Mouse (Mus musculus): ENCODE data around the gene Gsdma2. TPM values are rescaled to one million over a fixed set of nuclear protein-coding genes. Genes with fewer than 3 reads are reported as not detected.
"Not testable (repeated sequence)": the region's sequence is repeated elsewhere in the genome, so short reads cannot be mapped to it uniquely, and the experiment has no call there.

Gene Gsdma2
- polyA plus RNA-seq (2014; fragmentation: Nextera tagmentation; extraction: Ambion mirVana): not detected in 2 replicates

GRCm38 (mm10) chr11:98646459-98646858, at the start of gene Gsdma2:
Gsdma2 (plus strand) TSS chr11:98646759.
- Histone ChIP-seq H3K9ac (replicated peaks; ENCODE audit: low read depth, low read length) (no peak within 1 kb of the TSS), H3K36me3 (ENCODE audit: control insufficient read depth, insufficient read depth, low read length) (no peaks in the 10 kb centered on the region), H3K4me2 (ENCODE audit: low read depth, low read length) (no peak within 1 kb of the TSS), H3K4me1 (ENCODE audit: control insufficient read depth, insufficient read depth, low read length) (no peaks in the 10 kb centered on the region), H3K27me3 (ENCODE audit: control insufficient read depth, insufficient read depth, low read length) (no peaks in the 10 kb centered on the region), H3K4me3 (ENCODE audit: low read depth, low read length) (no peak within 1 kb of the TSS), H3K9me3 (ENCODE audit: control insufficient read depth, low read length) (no peaks in the 10 kb centered on the region), H3K27ac (ENCODE audit: low read depth, low read length) (no peak within 1 kb of the TSS)
- 55% methylated on average over 2 of the region's 2 CpGs for WGBS
- ATAC-seq (ENCODE audit: low read depth): no peak

GRCm38 (mm10) chr11:98597363-98597762, 49.2 kb upstream of the Gsdma2 start:
- no peaks in the 10 kb centered on the region for H3K4me1 ChIP-seq (ENCODE audit: control insufficient read depth, insufficient read depth, low read length)

GRCm38 (mm10) chr11:98597991-98598390, 48.6 kb upstream of the Gsdma2 start, which contains the start of gene Lrrc3c:
Lrrc3c (plus strand) TSS chr11:98598291.
- Histone ChIP-seq H3K4me2 (ENCODE audit: low read depth, low read length) (no peak within 1 kb of the TSS), H3K9ac (replicated peaks; ENCODE audit: low read depth, low read length) (0 out of 2 replicates have a peak within 1 kb of the TSS, but pooled peaks have one; percentile 0), H3K4me1 (ENCODE audit: control insufficient read depth, insufficient read depth, low read length) (no peaks in the 10 kb centered on the region), H3K4me3 (ENCODE audit: low read depth, low read length) (no peak within 1 kb of the TSS), H3K36me3 (ENCODE audit: control insufficient read depth, insufficient read depth, low read length) (no peaks in the 10 kb centered on the region), H3K9me3 (ENCODE audit: control insufficient read depth, low read length) (no peaks in the 10 kb centered on the region), H3K27ac (ENCODE audit: low read depth, low read length) (no peak within 1 kb of the TSS), H3K27me3 (ENCODE audit: control insufficient read depth, insufficient read depth, low read length) (peaks cover 3% of the 10 kb centered on the region)
- 82% methylated on average over 8 of the region's 8 CpGs for WGBS
- ATAC-seq (ENCODE audit: low read depth): no peak

More at GRCm38 (mm10) chr11:98597363-98597762, 49.2 kb upstream of the Gsdma2 start:
- Histone ChIP-seq H3K9ac (replicated peaks; ENCODE audit: low read depth, low read length) (no peak overlapping the region), H3K9me3 (ENCODE audit: control insufficient read depth, low read length) (no peaks in the 10 kb centered on the region), H3K27ac (ENCODE audit: low read depth, low read length) (no peak overlapping the region), H3K4me3 (ENCODE audit: low read depth, low read length) (no peak overlapping the region), H3K36me3 (ENCODE audit: control insufficient read depth, insufficient read depth, low read length) (no peaks in the 10 kb centered on the region), H3K4me2 (ENCODE audit: low read depth, low read length) (no peak overlapping the region), H3K27me3 (ENCODE audit: control insufficient read depth, insufficient read depth, low read length) (peaks cover 3% of the 10 kb centered on the region)
- ATAC-seq (ENCODE audit: low read depth): no peak
- WGBS: 39% methylated on average over 6 of the region's 6 CpGs

GRCm38 (mm10) chr11:98598851-98599290, 47.7 kb upstream of the Gsdma2 start:
- H3K4me1 ChIP-seq (ENCODE audit: control insufficient read depth, insufficient read depth, low read length): no peaks in the 10 kb centered on the region
- 64% methylated on average over 18 of the region's 18 CpGs for WGBS
- H3K9ac ChIP-seq (replicated peaks; ENCODE audit: low read depth, low read length): 0 out of 2 replicates have a peak overlapping the region, but pooled peaks have one; percentile 0
- no peak for ATAC-seq (ENCODE audit: low read depth)
- H3K9me3 ChIP-seq (ENCODE audit: control insufficient read depth, low read length): no peaks in the 10 kb centered on the region
- H3K27ac ChIP-seq (ENCODE audit: low read depth, low read length): no peak overlapping the region
- no peak overlapping the region for H3K4me2 ChIP-seq (ENCODE audit: low read depth, low read length)
- peaks cover 3% of the 10 kb centered on the region for H3K27me3 ChIP-seq (ENCODE audit: control insufficient read depth, insufficient read depth, low read length)
- no peak overlapping the region for H3K4me3 ChIP-seq (ENCODE audit: low read depth, low read length)
- no peaks in the 10 kb centered on the region for H3K36me3 ChIP-seq (ENCODE audit: control insufficient read depth, insufficient read depth, low read length)

- Histone ChIP-seq H3K9ac (replicated peaks; ENCODE audit: low read depth, low read length) (0 out of 2 replicates have a peak overlapping the region, but pooled peaks have one; percentile 0), H3K4me3 (ENCODE audit: low read depth, low read length) (no peak overlapping the region), H3K27me3 (ENCODE audit: control insufficient read depth, insufficient read depth, low read length) (peaks cover 3% of the 10 kb centered on the region), H3K27ac (ENCODE audit: low read depth, low read length) (no peak overlapping the region), H3K4me2 (ENCODE audit: low read depth, low read length) (no peak overlapping the region), H3K4me1 (ENCODE audit: control insufficient read depth, insufficient read depth, low read length) (no peaks in the 10 kb centered on the region), H3K9me3 (ENCODE audit: control insufficient read depth, low read length) (no peaks in the 10 kb centered on the region), H3K36me3 (ENCODE audit: control insufficient read depth, insufficient read depth, low read length) (no peaks in the 10 kb centered on the region)
- no peak for ATAC-seq (ENCODE audit: low read depth)
- 43% methylated on average over 18 of the region's 18 CpGs for WGBS
These were observed 47.3 kb upstream of the Gsdma2 start for GRCm38 (mm10) chr11:98599291-98599690.

GRCm38 (mm10) chr11:98602090-98602690, 44.4 kb upstream of the Gsdma2 start:
- 0 out of 2 replicates have a peak overlapping the region, but pooled peaks have one; percentile 16 for H3K9ac ChIP-seq (replicated peaks; ENCODE audit: low read depth, low read length)
- WGBS: 1% methylated on average over 20 of the region's 20 CpGs
- no peak overlapping the region for H3K4me3 ChIP-seq (ENCODE audit: low read depth, low read length)
- peaks cover 3% of the 10 kb centered on the region; the same call in 1 of the 2 replicates for H3K27me3 ChIP-seq (ENCODE audit: control insufficient read depth, insufficient read depth, low read length)
- H3K36me3 ChIP-seq (ENCODE audit: control insufficient read depth, insufficient read depth, low read length): no peaks in the 10 kb centered on the region
- H3K4me2 ChIP-seq (ENCODE audit: low read depth, low read length): peak overlapping the region; percentile 34; the same call in 1 of the 2 replicates
- no peaks in the 10 kb centered on the region for H3K4me1 ChIP-seq (ENCODE audit: control insufficient read depth, insufficient read depth, low read length)
- ATAC-seq (ENCODE audit: low read depth): no peak
- no peaks in the 10 kb centered on the region for H3K9me3 ChIP-seq (ENCODE audit: control insufficient read depth, low read length)
- no peak overlapping the region for H3K27ac ChIP-seq (ENCODE audit: low read depth, low read length)

GRCm38 (mm10) chr11:98603953-98604352, 42.6 kb upstream of the Gsdma2 start:
- H3K27me3 ChIP-seq (ENCODE audit: control insufficient read depth, insufficient read depth, low read length): no peaks in the 10 kb centered on the region
- H3K4me3 ChIP-seq (ENCODE audit: low read depth, low read length): no peak overlapping the region
- H3K27ac ChIP-seq (ENCODE audit: low read depth, low read length): no peak overlapping the region
- 82% methylated on average over 2 of the region's 2 CpGs for WGBS
- H3K9me3 ChIP-seq (ENCODE audit: control insufficient read depth, low read length): no peaks in the 10 kb centered on the region
- ATAC-seq (ENCODE audit: low read depth): no peak
- H3K4me1 ChIP-seq (ENCODE audit: control insufficient read depth, insufficient read depth, low read length): no peaks in the 10 kb centered on the region
- no peak overlapping the region for H3K9ac ChIP-seq (replicated peaks; ENCODE audit: low read depth, low read length)
- no peak overlapping the region for H3K4me2 ChIP-seq (ENCODE audit: low read depth, low read length)
- H3K36me3 ChIP-seq (ENCODE audit: control insufficient read depth, insufficient read depth, low read length): no peaks in the 10 kb centered on the region

- WGBS: 74% methylated on average over 6 of the region's 6 CpGs
- H3K9ac ChIP-seq (replicated peaks; ENCODE audit: low read depth, low read length); H3K36me3 ChIP-seq (ENCODE audit: control insufficient read depth, insufficient read depth, low read length); H3K9me3 ChIP-seq (ENCODE audit: control insufficient read depth, low read length); H3K4me1 ChIP-seq (ENCODE audit: control insufficient read depth, insufficient read depth, low read length); H3K4me2 ChIP-seq (ENCODE audit: low read depth, low read length); H3K27ac ChIP-seq (ENCODE audit: low read depth, low read length); ATAC-seq (ENCODE audit: low read depth); H3K4me3 ChIP-seq (ENCODE audit: low read depth, low read length); H3K27me3 ChIP-seq (ENCODE audit: control insufficient read depth, insufficient read depth, low read length): not testable (repeated sequence)
These were observed 41.6 kb upstream of the Gsdma2 start for GRCm38 (mm10) chr11:98604911-98605310.

- 10% methylated on average over 3 of the region's 3 CpGs for WGBS
- H3K9me3 ChIP-seq (ENCODE audit: control insufficient read depth, low read length): no peaks in the 10 kb centered on the region
- ATAC-seq (ENCODE audit: low read depth): no peak
These were observed 39.8 kb upstream of the Gsdma2 start for GRCm38 (mm10) chr11:98606763-98607162.

More at GRCm38 (mm10) chr11:98606763-98607162, 39.8 kb upstream of the Gsdma2 start:
- no peak overlapping the region for H3K4me3 ChIP-seq (ENCODE audit: low read depth, low read length)
- no peak overlapping the region for H3K9ac ChIP-seq (replicated peaks; ENCODE audit: low read depth, low read length)
- H3K4me2 ChIP-seq (ENCODE audit: low read depth, low read length): no peak overlapping the region
- H3K27me3 ChIP-seq (ENCODE audit: control insufficient read depth, insufficient read depth, low read length): no peaks in the 10 kb centered on the region
- no peak overlapping the region for H3K27ac ChIP-seq (ENCODE audit: low read depth, low read length)
- no peaks in the 10 kb centered on the region for H3K4me1 ChIP-seq (ENCODE audit: control insufficient read depth, insufficient read depth, low read length)
- H3K36me3 ChIP-seq (ENCODE audit: control insufficient read depth, insufficient read depth, low read length): no peaks in the 10 kb centered on the region

Measured in neural tube, embryonic 14.5 days (tissue).